10 mouse cellular contexts compared by ENCODE assay signal in genomic region chr13:52469795-52470690, GRCm38 (mm10).
DNase-seq lines count a peak whose midpoint lies in the region; ATAC-seq and TF ChIP-seq lines count a peak whose summit lies in the region.
"Had no signal": no experiment of that assay in that cellular context is flagged by ENCODE, and none has a peak within 500 bp of the region (broad histone marks: within the 10 kb centered on the region; RNA-seq: fewer than 3 reads in every experiment).

No protein-coding gene starts in this region.

- H3K4me2 ChIP-seq in intestine, embryonic 15.5 days (replicated peaks), result no peak overlapping the region
- H3K4me2 ChIP-seq in intestine, postnatal 0 days (replicated peaks; ENCODE audit: low read depth), result no peak overlapping the region
- no peak overlapping the region for H3K4me2 ChIP-seq in hindbrain, embryonic 15.5 days
- H3K4me2 ChIP-seq in neural tube, embryonic 15.5 days, result peak overlapping the region; percentile 9; the same call in 1 of the 2 replicates
- H3K4me2 ChIP-seq: liver, embryonic 15.5 days had no signal

- H3K36me3 ChIP-seq in intestine, embryonic 15.5 days, result no peaks in the 10 kb centered on the region
- H3K36me3 ChIP-seq in intestine, postnatal 0 days (ENCODE audit: control insufficient read depth, insufficient read depth), result no peaks in the 10 kb centered on the region
- H3K36me3 ChIP-seq in hindbrain, embryonic 15.5 days, result no peaks in the 10 kb centered on the region
- H3K36me3 ChIP-seq in neural tube, embryonic 15.5 days, result no peaks in the 10 kb centered on the region
- H3K36me3 ChIP-seq: liver, embryonic 15.5 days had no signal

- H3K4me1 ChIP-seq in intestine, embryonic 15.5 days (replicated peaks), result no peaks in the 10 kb centered on the region
- no peaks in the 10 kb centered on the region for H3K4me1 ChIP-seq in intestine, postnatal 0 days (replicated peaks; ENCODE audit: control insufficient read depth, insufficient read depth, low read length)
- peaks cover 20% of the 10 kb centered on the region for H3K4me1 ChIP-seq in hindbrain, embryonic 15.5 days (replicated peaks)
- H3K4me1 ChIP-seq in neural tube, embryonic 15.5 days, result peaks cover 10% of the 10 kb centered on the region
- H3K4me1 ChIP-seq: liver, embryonic 15.5 days had no signal

- no peaks in the 10 kb centered on the region for H3K27me3 ChIP-seq in intestine, embryonic 15.5 days (replicated peaks)
- H3K27me3 ChIP-seq in intestine, postnatal 0 days (replicated peaks; ENCODE audit: control insufficient read depth, insufficient read depth, low read length), result 0 out of 2 replicates have a peak, but pooled peaks cover 3% of the 10 kb centered on the region
- H3K27me3 ChIP-seq in Patski, result no peaks in the 10 kb centered on the region
- no peaks in the 10 kb centered on the region for H3K27me3 ChIP-seq in hindbrain, embryonic 15.5 days
- no peaks in the 10 kb centered on the region for H3K27me3 ChIP-seq in neural tube, embryonic 15.5 days (replicated peaks)
- H3K27me3 ChIP-seq: liver, embryonic 15.5 days had no signal

- H3K27ac ChIP-seq in intestine, embryonic 15.5 days, result no peak overlapping the region
- no peak overlapping the region for H3K27ac ChIP-seq in intestine, postnatal 0 days (ENCODE audit: low read depth, low read length)
- peak overlapping the region; percentile 77 for H3K27ac ChIP-seq in hindbrain, embryonic 15.5 days (replicated peaks)
- peak overlapping the region; percentile 70 for H3K27ac ChIP-seq in neural tube, embryonic 15.5 days (replicated peaks)
- H3K27ac ChIP-seq: liver, embryonic 15.5 days had no signal

- POLR2A ChIA-PET in Patski (lab: Charles Lee), result no interaction called here

- CTCF ChIA-PET in Patski (lab: Charles Lee), result no interaction called here

- H3K9ac ChIP-seq in intestine, embryonic 15.5 days, result no peak overlapping the region
- H3K9ac ChIP-seq in intestine, postnatal 0 days (ENCODE audit: low read depth, low read length), result no peak overlapping the region
- H3K9ac ChIP-seq in hindbrain, embryonic 15.5 days, result no peak overlapping the region
- no peak overlapping the region for H3K9ac ChIP-seq in neural tube, embryonic 15.5 days (replicated peaks)
- H3K9ac ChIP-seq: liver, embryonic 15.5 days had no signal

- H3K4me3 ChIP-seq in intestine, embryonic 15.5 days (replicated peaks), result no peak overlapping the region
- no peak overlapping the region for H3K4me3 ChIP-seq in intestine, postnatal 0 days (ENCODE audit: low read depth, low read length)
- no peak overlapping the region for H3K4me3 ChIP-seq in hindbrain, embryonic 15.5 days
- no peak overlapping the region for H3K4me3 ChIP-seq in neural tube, embryonic 15.5 days (replicated peaks)
- H3K4me3 ChIP-seq: erythroblast, embryonic 14.5 days; liver, embryonic 15.5 days had no signal

- ATAC-seq in intestine, embryonic 15.5 days, result 0 out of 2 replicates have a peak, but pooled peaks have one; percentile 28
- no peak for ATAC-seq in intestine, postnatal 0 days
- ATAC-seq in Patski, result peak; percentile 89
- peak; percentile 91 for ATAC-seq in hindbrain, embryonic 15.5 days (ENCODE audit: low FRiP score, low read depth)
- ATAC-seq in neural tube, embryonic 15.5 days (ENCODE audit: low FRiP score), result peak; percentile 84
- no peak for ATAC-seq in monocyte, adult 5-6 weeks (replicated peaks; ENCODE audit: insufficient number of reproducible peaks, low FRiP score, low TSS enrichment, poor library complexity, severe bottlenecking)

- WGBS in intestine, embryonic 15.5 days, result 51% methylated on average over 10 of the region's 10 CpGs
- 43% methylated on average over 10 of the region's 10 CpGs for WGBS in intestine, postnatal 0 days
- 18% methylated on average over 10 of the region's 10 CpGs for WGBS in hindbrain, embryonic 15.5 days
- 19% methylated on average over 10 of the region's 10 CpGs for WGBS in neural tube, embryonic 15.5 days

- no peak for TF ChIP-seq CTCF in intestine, postnatal 0 days (IDR thresholded peaks at IDR 0.05; ENCODE audit: low read depth)
- no peak for TF ChIP-seq CTCF in Patski (IDR thresholded peaks at IDR 0.05)

- in situ Hi-C loops in Patski (cut with MboI; ENCODE audit: low pct_unique_long_range_greater_than_20kb), result no loop called here

- H3K9me3 ChIP-seq in intestine, embryonic 15.5 days, result no peaks in the 10 kb centered on the region
- no peaks in the 10 kb centered on the region for H3K9me3 ChIP-seq in intestine, postnatal 0 days (ENCODE audit: control insufficient read depth)
- H3K9me3 ChIP-seq in hindbrain, embryonic 15.5 days, result no peaks in the 10 kb centered on the region
- no peaks in the 10 kb centered on the region for H3K9me3 ChIP-seq in neural tube, embryonic 15.5 days (replicated peaks)
- H3K9me3 ChIP-seq: liver, embryonic 15.5 days had no signal

- peak; percentile 72 for DNase-seq in Patski (ENCODE audit: low read depth, low spot score)
- peak; percentile 81 for DNase-seq in embryo, embryonic 11 days
- DNase-seq in kidney, postnatal 25 days, result no peak

Comparison
In these comparisons a context has a peak if more than half of its experiments do, and no peak if none do; other contexts are left out.
1. ATAC-seq: peak in intestine, embryonic 15.5 days (single experiment), Patski (single experiment), hindbrain, embryonic 15.5 days (single experiment) and neural tube, embryonic 15.5 days (single experiment); none in intestine, postnatal 0 days (single experiment) and monocyte, adult 5-6 weeks (single experiment).
2. H3K27ac ChIP-seq: peak in hindbrain, embryonic 15.5 days (single experiment) and neural tube, embryonic 15.5 days (single experiment); none in intestine, embryonic 15.5 days (single experiment) and intestine, postnatal 0 days (single experiment).
3. DNase-seq: peak in Patski (single experiment) and embryo, embryonic 11 days (single experiment); none in kidney, postnatal 25 days (0 of 2).